Mouse (Mus musculus) naive thymus-derived CD4-positive, alpha-beta T cell, adult 2 months (primary cell): ENCODE results near the gene Cbr4.

ENCODE experiments used
- DNase-seq: peaks from one replicate; pipeline ENCODE4 v3.0.0-alpha.2; 2011; ENCODE audit warnings: low read depth

Cbr4 gene

GRCm38 (mm10) chr8:61550006-61550748 lies 62.6 kb downstream of the Cbr4 start:
- no peak for DNase-seq

- DNase-seq, result no peak
Measured at GRCm38 (mm10) chr8:61552221-61552620, 64.7 kb downstream of the Cbr4 start.

DNA sequence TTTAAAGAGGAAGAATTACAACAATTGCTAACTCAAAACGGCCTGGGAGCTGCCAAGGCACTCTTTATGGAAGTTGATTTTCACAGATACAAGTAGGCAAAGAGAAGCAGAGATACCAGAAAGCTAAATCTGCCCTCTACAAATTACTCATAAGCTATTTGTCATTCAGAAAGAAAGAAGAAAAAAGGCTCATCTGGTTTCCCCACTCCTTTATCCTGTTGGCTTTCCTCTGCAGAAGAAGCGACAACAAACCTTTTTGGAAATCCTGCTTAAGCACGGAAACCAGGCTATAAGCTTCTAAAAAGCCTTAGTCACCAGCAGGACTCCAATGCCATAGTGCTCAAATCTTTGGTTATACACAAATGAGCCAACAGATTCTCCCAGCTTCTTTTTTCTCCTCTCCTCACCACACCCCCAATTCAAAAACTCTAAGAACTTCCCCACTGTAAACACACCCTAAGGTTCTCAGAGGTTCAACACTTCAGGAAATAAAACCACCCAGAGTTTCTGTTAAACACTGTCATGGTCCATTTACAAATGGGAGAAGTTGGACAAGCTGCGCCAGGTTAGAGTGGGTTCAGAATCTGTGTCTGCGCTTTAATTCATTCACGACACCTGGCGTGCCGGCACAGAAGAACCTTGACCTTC lies 65.3 kb downstream of the Cbr4 start:
- no peak for DNase-seq

GRCm38 (mm10) chr8:61555343-61555742 lies 67.8 kb downstream of the Cbr4 start:
- no peak for DNase-seq

GRCm38 (mm10) chr8:61556219-61556618 lies 68.7 kb downstream of the Cbr4 start:
- DNase-seq, result no peak
